Mouse (Mus musculus) liver, postnatal 0 days (tissue): ENCODE measurements at regions not wholly inside any gene's neighbourhood (a gene's known extent, or its start where the extent isn't known, plus 50 kb on each side); places are given as distances from the start of the nearest gene placed in this dataset.

Source experiments
- CTCF ChIP-seq: sonication (generic); IDR thresholded peaks from 2 replicates; pipeline ENCODE4 v1.5.1; 2016; ENCODE audit warnings: antibody characterized with exemption, low read depth
- EP300 ChIP-seq: IDR thresholded peaks from 2 replicates; pipeline ENCODE4 v1.6.1; 2016; ENCODE audit warnings: antibody characterized with exemption, low read depth, mild to moderate bottlenecking

GRCm38 (mm10) chr3:77831256-77831655 lies 1455.1 kb downstream of the Rapgef2 start:
- TF ChIP-seq CTCF (no peak), EP300 (no peak)
